Mouse (Mus musculus) MEL (cell line): ENCODE data around the gene Nosip. TPM values are rescaled to one million over a fixed set of nuclear protein-coding genes. Genes with fewer than 3 reads are reported as not detected.
A peak's percentile ranks its signal among the peaks of the same experiment; 100 is the strongest.

ENCODE experiments used
- DNase-seq: peaks from one replicate; pipeline ENCODE4 v3.0.0; 2011; ENCODE audit warnings: low read depth, low spot score
- H3K27ac ChIP-seq: 2 replicates; pipeline ENCODE4 v1.5.1; 2012; ENCODE audit warnings: low read depth, mild to moderate bottlenecking, control low read depth, low read length, moderate library complexity; ENCODE audit not compliant: control insufficient read depth
- H3K27me3 ChIP-seq, 2 experiments: fragments of 150-350 bp in 1 of 2; sonication (generic) in 1 of 2; 2 replicates each; pipeline ENCODE4 v1.6.1; 2012; ENCODE audit warnings: low read length in 2 of 2, mild to moderate bottlenecking in 2 of 2, improper control_type of control experiment in 1 of 2, moderate library complexity in 1 of 2; ENCODE audit not compliant: insufficient read depth in 2 of 2, control insufficient read depth in 1 of 2
- H3K36me3 ChIP-seq, 2 experiments: 2 replicates each; pipeline ENCODE4 v1.6.1; 2012 to 2014; ENCODE audit warnings: low read length in 2 of 2, improper control_type of control experiment in 1 of 2, inconsistent platforms in 1 of 2, mild to moderate bottlenecking in 1 of 2; ENCODE audit not compliant: insufficient read depth in 2 of 2, control insufficient read depth in 1 of 2
- H3K4me1 ChIP-seq, 2 experiments: fragments of 150-350 bp in 1 of 2; sonication (generic) in 1 of 2; 2 replicates each; pipeline ENCODE4 v1.6.1; 2012; ENCODE audit warnings: low read length in 2 of 2, improper control_type of control experiment in 1 of 2, mild to moderate bottlenecking in 1 of 2; ENCODE audit not compliant: insufficient read depth in 2 of 2, control insufficient read depth in 1 of 2
- H3K4me3 ChIP-seq, 2 experiments: fragments of 150-350 bp in 1 of 2; sonication (generic) in 1 of 2; 2 replicates each; pipeline ENCODE4 v1.5.1; 2012; ENCODE audit warnings: low read depth in 2 of 2, low read length in 2 of 2, mild to moderate bottlenecking in 2 of 2, moderate library complexity in 2 of 2, control low read depth in 1 of 2, improper control_type of control experiment in 1 of 2; ENCODE audit not compliant: control insufficient read depth in 1 of 2, insufficient read depth in 1 of 2
- H3K79me2 ChIP-seq: 2 replicates; pipeline ENCODE4 v1.6.1; 2012; ENCODE audit warnings: mild to moderate bottlenecking, low read length, moderate library complexity; ENCODE audit not compliant: control insufficient read depth, poor library complexity, insufficient read depth
- H3K9ac ChIP-seq: 2 replicates; pipeline ENCODE4 v1.6.1; 2012; ENCODE audit warnings: low read depth, mild to moderate bottlenecking, control low read depth, low read length, moderate library complexity; ENCODE audit not compliant: control insufficient read depth, poor library complexity, severe bottlenecking
- H3K9me3 ChIP-seq: fragments of 150-350 bp; sonication (generic); replicated peaks from 2 replicates; pipeline ENCODE4 v1.6.1; 2012; ENCODE audit warnings: mild to moderate bottlenecking, low read length, improper control_type of control experiment, moderate library complexity; ENCODE audit not compliant: insufficient read depth
- CHD1 ChIP-seq: IDR thresholded peaks from 2 replicates; pipeline ENCODE4 v1.6.1; 2012; ENCODE audit warnings: low read depth, mild to moderate bottlenecking, inconsistent platforms, low read length, improper control_type of control experiment
- CHD2 ChIP-seq: IDR thresholded peaks from 2 replicates; pipeline ENCODE4 v1.6.1; 2011; ENCODE audit warnings: low read length, improper control_type of control experiment
- CTCF ChIP-seq, 3 experiments: IDR thresholded peaks in 2 of 3; conservative IDR thresholded peaks in 1 of 3; 2 replicates each; pipeline ENCODE4 v1.5.1; 2011 to 2012; ENCODE audit warnings: low read length in 3 of 3, low read depth in 2 of 3, mild to moderate bottlenecking in 2 of 3, improper control_type of control experiment in 1 of 3, inconsistent platforms in 1 of 3, mixed read lengths in 1 of 3, moderate library complexity in 1 of 3; ENCODE audit not compliant: control insufficient read depth in 1 of 3, insufficient read depth in 1 of 3, poor library complexity in 1 of 3, severe bottlenecking in 1 of 3
- EP300 ChIP-seq, 2 experiments: IDR thresholded peaks; 2 replicates each; pipeline ENCODE4 v1.6.1; 2011; ENCODE audit warnings: improper control_type of control experiment in 2 of 2, low read length in 2 of 2, low read depth in 1 of 2, mild to moderate bottlenecking in 1 of 2
- ETS1 ChIP-seq: IDR thresholded peaks from 2 replicates; pipeline ENCODE4 v1.6.1; 2012; ENCODE audit warnings: low read depth, mild to moderate bottlenecking, inconsistent platforms, low read length, improper control_type of control experiment, moderate library complexity
- GATA1 ChIP-seq: IDR thresholded peaks from 2 replicates; pipeline ENCODE4 v1.6.1; 2011; ENCODE audit warnings: low read depth, low read length, improper control_type of control experiment
- JUND ChIP-seq: IDR thresholded peaks from 2 replicates; pipeline ENCODE4 v1.6.1; 2011; ENCODE audit warnings: low read depth, mild to moderate bottlenecking, improper control_type of control experiment, low read length
- KAT2A ChIP-seq: conservative IDR thresholded peaks from 2 replicates; pipeline ENCODE4 v1.6.1; 2012; ENCODE audit warnings: low read depth, low read length, improper control_type of control experiment, inconsistent platforms
- MAFK ChIP-seq: IDR thresholded peaks from 2 replicates; pipeline ENCODE4 v1.6.1; 2011; ENCODE audit warnings: low read depth, mild to moderate bottlenecking, low read length, improper control_type of control experiment, borderline replicate concordance
- MEF2A ChIP-seq: IDR thresholded peaks from 2 replicates; pipeline ENCODE4 v1.6.1; 2014; ENCODE audit warnings: low read depth, mild to moderate bottlenecking, inconsistent platforms, low read length, improper control_type of control experiment; ENCODE audit not compliant: poor library complexity, insufficient replicate concordance, severe bottlenecking; ENCODE audit errors: extremely low read depth
- MXI1 ChIP-seq: IDR thresholded peaks from 2 replicates; pipeline ENCODE4 v1.6.1; 2011; ENCODE audit warnings: mild to moderate bottlenecking, low read depth, low read length, improper control_type of control experiment
- NELFE ChIP-seq: IDR thresholded peaks from 2 replicates; pipeline ENCODE4 v1.6.1; 2011; ENCODE audit warnings: low read depth, low read length, improper control_type of control experiment
- NRF1 ChIP-seq: IDR thresholded peaks from 2 replicates; pipeline ENCODE4 v1.6.1; 2014; ENCODE audit warnings: low read depth, mild to moderate bottlenecking, inconsistent platforms, low read length, improper control_type of control experiment, moderate library complexity; ENCODE audit not compliant: poor library complexity, insufficient read depth, severe bottlenecking
- POLR2A ChIP-seq, 2 experiments: IDR thresholded peaks; 2 replicates each; pipeline ENCODE4 v1.6.1; 2011 to 2012; ENCODE audit warnings: low read length in 2 of 2, mild to moderate bottlenecking in 2 of 2, control low read depth in 1 of 2, improper control_type of control experiment in 1 of 2, low read depth in 1 of 2, moderate library complexity in 1 of 2; ENCODE audit not compliant: control insufficient read depth in 1 of 2, insufficient read depth in 1 of 2, poor library complexity in 1 of 2
- POLR2AphosphoS2 ChIP-seq: IDR thresholded peaks from 2 replicates; pipeline ENCODE4 v1.6.1; 2011; ENCODE audit warnings: low read length, improper control_type of control experiment
- POLR2AphosphoS5 ChIP-seq: IDR thresholded peaks from 2 replicates; pipeline ENCODE4 v1.6.1; 2012; ENCODE audit warnings: low read depth, borderline replicate concordance, mild to moderate bottlenecking, inconsistent platforms, low read length, moderate library complexity, mixed read lengths
- SIN3A ChIP-seq: IDR thresholded peaks from 2 replicates; pipeline ENCODE4 v1.6.1; 2012; ENCODE audit warnings: low read length, improper control_type of control experiment, inconsistent platforms
- TBP ChIP-seq: IDR thresholded peaks from 2 replicates; pipeline ENCODE4 v1.8.0; 2011; ENCODE audit warnings: low read depth, low read length, improper control_type of control experiment
- TCF12 ChIP-seq: IDR thresholded peaks from 2 replicates; pipeline ENCODE4 v1.6.1; 2014; ENCODE audit warnings: low read depth, mild to moderate bottlenecking, inconsistent platforms, low read length, improper control_type of control experiment, moderate library complexity
- UBTF ChIP-seq: IDR thresholded peaks from 2 replicates; pipeline ENCODE4 v1.6.1; 2012; ENCODE audit warnings: low read depth, mild to moderate bottlenecking, inconsistent platforms, low read length, improper control_type of control experiment, moderate library complexity, borderline replicate concordance; ENCODE audit not compliant: insufficient read depth
- USF1 ChIP-seq: IDR thresholded peaks from 2 replicates; pipeline ENCODE4 v1.6.1; 2014; ENCODE audit warnings: low read depth, mild to moderate bottlenecking, inconsistent platforms, low read length, improper control_type of control experiment, moderate library complexity
- USF2 ChIP-seq, 2 experiments: IDR thresholded peaks; 2 replicates each; pipeline ENCODE4 v1.6.1; 2011 to 2012; ENCODE audit warnings: improper control_type of control experiment in 2 of 2, low read length in 2 of 2, borderline replicate concordance in 1 of 2, inconsistent platforms in 1 of 2, low read depth in 1 of 2, mild to moderate bottlenecking in 1 of 2; ENCODE audit not compliant: insufficient read depth in 1 of 2
- ZC3H11A ChIP-seq: IDR thresholded peaks from 2 replicates; pipeline ENCODE4 v1.6.1; 2012; ENCODE audit warnings: low read depth, mild to moderate bottlenecking, inconsistent platforms, low read length, improper control_type of control experiment
- ZKSCAN1 ChIP-seq: IDR thresholded peaks from 2 replicates; pipeline ENCODE4 v1.6.1; 2012; ENCODE audit warnings: low read depth, mild to moderate bottlenecking, inconsistent platforms, low read length, improper control_type of control experiment, moderate library complexity
- ZMIZ1 ChIP-seq: IDR thresholded peaks from 2 replicates; pipeline ENCODE4 v1.6.1; 2012; ENCODE audit warnings: low read depth, mild to moderate bottlenecking, inconsistent platforms, low read length, improper control_type of control experiment, moderate library complexity
- ZNF384 ChIP-seq: IDR thresholded peaks from 2 replicates; pipeline ENCODE4 v1.6.1; 2012; ENCODE audit warnings: low read depth, mild to moderate bottlenecking, inconsistent platforms, low read length, improper control_type of control experiment
- polyA plus RNA-seq, 2 experiments: library from polyadenylated mRNA; stranded (reverse) in 1 of 2; unstranded in 1 of 2; fragments of >175 nt in 1 of 2; fragments of >200 nt in 1 of 2; gene quantifications; 2 replicates each; pipeline versions ENCODE4 v1.2.1 to v1.2.4; 2012; ENCODE audit warnings: low replicate concordance in 2 of 2, low read depth in 1 of 2; ENCODE audit not compliant: insufficient read length in 2 of 2, insufficient read depth in 1 of 2, missing spikeins in 1 of 2
- total RNA-seq: library from RNA; depleted of rRNA; stranded (reverse); fragments of 300-350 nt; gene quantifications from 2 replicates; pipeline ENCODE4 v1.2.3, GENCODE M21; 2012

Nosip gene
- total and polyA plus RNA-seq, 3 experiments, result 50.7 to 78.9 TPM; not detected in 1

DNA sequence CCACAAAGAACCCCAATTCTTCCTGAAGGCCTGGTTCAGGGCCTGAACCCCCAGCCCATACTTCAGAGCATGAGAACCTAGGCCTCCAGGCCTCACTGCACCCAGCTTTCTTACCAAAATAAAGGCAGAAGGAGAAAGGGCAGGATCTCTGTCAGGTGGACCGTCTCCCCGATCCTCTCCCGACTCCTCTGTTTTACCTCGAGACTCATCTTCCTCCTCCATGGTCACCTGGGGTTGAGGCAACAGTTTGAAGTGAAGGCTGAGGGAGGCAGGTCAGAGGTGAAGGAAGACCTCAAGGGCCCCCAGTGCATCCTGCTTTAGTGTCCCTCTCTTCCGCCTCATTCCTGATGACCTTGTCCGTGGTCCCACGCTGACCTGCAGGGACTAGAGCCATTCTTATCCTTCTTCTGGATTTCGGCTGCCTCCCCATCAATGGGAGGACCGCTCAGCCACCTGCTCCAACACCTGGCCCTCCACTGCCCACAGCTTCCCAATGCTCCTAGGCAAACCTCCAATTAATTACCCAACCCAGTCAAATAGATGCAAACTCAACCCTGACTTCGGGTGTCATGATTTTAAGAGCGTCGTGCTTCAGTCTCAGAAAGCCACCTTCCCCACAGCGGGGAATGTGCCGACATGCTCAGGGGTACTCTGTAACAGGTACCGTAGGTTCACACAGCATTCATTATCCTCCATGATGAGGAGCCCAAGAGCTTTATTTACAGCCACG, 48.7 kb upstream of the Nosip start (continued):
- TF ChIP-seq USF1 (no peak), TBP (no peak)

DNA sequence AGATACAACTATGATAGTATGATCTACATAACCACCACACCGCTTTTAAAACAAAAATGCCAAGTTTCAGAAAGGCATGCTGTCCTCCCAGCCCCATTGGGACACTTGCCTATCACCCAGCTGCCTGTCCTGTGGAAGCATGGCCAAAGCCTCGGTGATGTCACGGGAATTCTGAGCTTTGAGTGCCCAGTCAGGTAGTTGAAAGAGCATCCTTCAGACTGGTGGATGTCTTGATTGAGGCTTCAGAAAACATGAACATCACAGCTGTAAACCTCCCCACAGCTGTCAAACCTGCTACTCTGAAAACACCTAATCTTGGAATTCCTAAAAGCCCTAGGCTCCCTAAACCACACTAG, 48.2 kb upstream of the Nosip start:
- Histone ChIP-seq H3K79me2 (peaks cover 16% of the 10 kb centered on the region), H3K9me3 (no peaks in the 10 kb centered on the region), H3K4me1 (peaks cover 4 to 24% of the 10 kb centered on the region in 2 experiments), H3K9ac (no peak overlapping the region), H3K36me3 (peaks cover 4 to 17% of the 10 kb centered on the region in 2 experiments), H3K27ac (no peak overlapping the region), H3K27me3 (no peaks in the 10 kb centered on the region), H3K4me3 (no peak overlapping the region)
- DNase-seq, result no peak
- TF ChIP-seq KAT2A, result no peak
- TF ChIP-seq GATA1, result no peak
- no peak for TF ChIP-seq UBTF
- TF ChIP-seq ZC3H11A, result no peak
- no peak for TF ChIP-seq CTCF (IDR thresholded peaks at IDR 0.05 in 2 of 3, conservative IDR thresholded peaks at IDR 0.05 in 1 of 3; ENCODE audit: control insufficient read depth in 1 of 3, insufficient read depth in 1 of 3, low read depth in 2 of 3, low read length in 3 of 3, poor library complexity in 1 of 3, severe bottlenecking in 1 of 3)
- no peak for TF ChIP-seq POLR2AphosphoS2
- TF ChIP-seq MXI1, result no peak

GRCm38 (mm10) chr7:45015344-45015956, 46.8 kb upstream of the Nosip start:
- H3K4me1 ChIP-seq, result peaks cover 4 to 25% of the 10 kb centered on the region in 2 experiments
- DNase-seq, result peak; percentile 82
- TF ChIP-seq MEF2A, result no peak
- no peak for TF ChIP-seq NRF1
- TF ChIP-seq USF2 (IDR thresholded peaks at IDR 0.05; ENCODE audit: borderline replicate concordance in 1 of 2, insufficient read depth in 1 of 2, low read depth in 1 of 2, low read length in 2 of 2), result no peak
- TF ChIP-seq JUND, result no peak
- no peak for TF ChIP-seq ZKSCAN1
- no peak for TF ChIP-seq CHD1
- TF ChIP-seq KAT2A, result no peak
- peak; percentile 56 to 94; a peak in 3 of 4 replicates for TF ChIP-seq POLR2A (IDR thresholded peaks at IDR 0.05; ENCODE audit: control insufficient read depth in 1 of 2, insufficient read depth in 1 of 2, low read depth in 1 of 2, low read length in 2 of 2, poor library complexity in 1 of 2)
- peak; percentile 88 for TF ChIP-seq POLR2AphosphoS2
- TF ChIP-seq EP300 (IDR thresholded peaks at IDR 0.05; ENCODE audit: low read depth in 1 of 2, low read length in 2 of 2), result peak; percentile 7 to 36; a peak in 1 of 4 replicates
- TF ChIP-seq CHD2, result no peak
- no peak for TF ChIP-seq ZNF384
- 0 out of 2 replicates have a peak, but pooled peaks have one; percentile 16 for TF ChIP-seq ETS1
- TF ChIP-seq POLR2AphosphoS5, result peak; percentile 63; the same call in 1 of the 2 replicates
- TF ChIP-seq NELFE, result peak; percentile 93
- no peak for TF ChIP-seq ZC3H11A
- peak; percentile 68; the same call in 1 of the 2 replicates for TF ChIP-seq SIN3A
- TF ChIP-seq MAFK, result no peak
- 0 out of 2 replicates have a peak, but pooled peaks have one; percentile 39 for TF ChIP-seq TCF12
- no peak for TF ChIP-seq GATA1
- peak; percentile 94 for TF ChIP-seq ZMIZ1

More at GRCm38 (mm10) chr7:45015344-45015956, 46.8 kb upstream of the Nosip start:
- peaks cover 3 to 17% of the 10 kb centered on the region in 2 experiments for H3K36me3 ChIP-seq
- H3K4me3 ChIP-seq, result peak overlapping the region; percentile 85 to 93
- H3K27ac ChIP-seq, result peak overlapping the region; percentile 96
- H3K27me3 ChIP-seq, result no peaks in the 10 kb centered on the region
- H3K79me2 ChIP-seq, result peaks cover 16% of the 10 kb centered on the region
- peak overlapping the region; percentile 97 for H3K9ac ChIP-seq
- H3K9me3 ChIP-seq, result no peaks in the 10 kb centered on the region
